Mouse (Mus musculus): Measurements from ENCODE around the gene Taf1d.
"Not testable (repeated sequence)": the region's sequence is repeated elsewhere in the genome, so short reads cannot be mapped to it uniquely, and the experiment has no call there.

Taf1d gene

DNA sequence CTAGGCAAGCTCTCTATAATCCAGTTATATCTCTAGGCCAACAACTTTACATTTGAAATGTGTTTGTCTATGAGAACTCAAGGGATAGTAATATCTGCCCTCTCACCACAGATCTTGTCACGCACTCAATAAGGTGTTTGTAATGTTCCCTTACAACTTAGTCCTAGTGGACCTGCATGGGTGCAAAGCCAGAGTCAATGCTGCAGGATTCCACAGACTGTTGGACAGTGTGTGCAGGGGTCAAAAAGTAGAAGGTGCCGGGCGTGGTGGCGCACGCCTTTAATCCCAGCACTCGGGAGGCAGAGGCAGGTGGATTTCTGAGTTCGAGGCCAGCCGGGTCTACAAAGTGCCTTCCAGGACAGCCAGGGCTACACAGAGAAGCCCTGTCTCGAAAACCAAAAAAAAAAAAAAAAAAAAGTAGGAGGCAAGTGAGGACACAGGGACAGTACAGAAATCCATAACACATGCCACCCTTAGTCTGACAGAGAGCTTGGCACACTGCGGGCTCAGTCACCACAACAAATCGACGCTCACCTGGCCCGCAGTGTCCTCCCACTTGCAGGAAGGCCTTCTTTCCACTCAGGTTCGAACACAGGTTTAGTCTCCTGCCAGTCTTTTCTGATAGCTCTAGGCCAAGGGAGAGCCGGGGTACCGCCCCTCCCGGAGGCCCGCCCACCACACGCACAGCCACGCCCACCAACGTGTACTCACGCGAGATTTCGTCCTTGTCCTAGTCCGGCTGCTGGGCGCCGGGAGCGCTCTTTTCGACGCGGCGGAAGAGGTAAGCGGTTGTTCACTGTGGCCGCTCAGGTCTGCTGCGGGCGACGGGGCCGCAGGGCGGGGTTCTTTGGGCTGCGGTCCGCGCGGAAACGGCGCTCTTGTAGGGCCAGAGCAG, at the start of gene Taf1d:
Taf1d (plus strand) TSS at position 712 of the 895 bp plus-strand sequence.
- DNase-seq (ENCODE audit: low read depth, low spot score) = peak; percentile 96

DNA sequence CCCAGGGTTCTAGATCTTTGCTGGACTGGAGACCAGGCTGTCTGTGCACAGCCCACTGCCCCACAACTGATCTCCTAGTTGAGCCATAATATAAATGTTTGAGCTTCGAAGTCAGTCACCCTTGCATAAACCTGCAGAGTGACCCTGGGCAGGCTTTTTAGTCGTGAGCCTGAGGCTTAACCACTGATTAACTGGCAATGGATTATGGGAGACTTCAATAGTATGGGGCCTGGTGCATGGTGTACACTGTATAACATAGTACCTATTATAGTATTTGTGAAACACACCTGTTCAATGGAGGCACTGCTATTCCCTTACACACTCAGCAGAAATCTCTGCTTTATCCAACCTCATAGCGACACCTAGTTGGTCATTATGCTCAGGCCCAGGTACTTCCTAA, 49.8 kb upstream of the Taf1d start:
- no peak for DNase-seq (ENCODE audit: low read depth, low spot score)

- DNase-seq (ENCODE audit: low read depth, low spot score) = no peak
Observed at GRCm38 (mm10) chr9:15261980-15262379, 44.0 kb upstream of the Taf1d start.

GRCm38 (mm10) chr9:15263487-15263886, 42.5 kb upstream of the Taf1d start:
- DNase-seq (ENCODE audit: low read depth, low spot score) = no peak

DNA sequence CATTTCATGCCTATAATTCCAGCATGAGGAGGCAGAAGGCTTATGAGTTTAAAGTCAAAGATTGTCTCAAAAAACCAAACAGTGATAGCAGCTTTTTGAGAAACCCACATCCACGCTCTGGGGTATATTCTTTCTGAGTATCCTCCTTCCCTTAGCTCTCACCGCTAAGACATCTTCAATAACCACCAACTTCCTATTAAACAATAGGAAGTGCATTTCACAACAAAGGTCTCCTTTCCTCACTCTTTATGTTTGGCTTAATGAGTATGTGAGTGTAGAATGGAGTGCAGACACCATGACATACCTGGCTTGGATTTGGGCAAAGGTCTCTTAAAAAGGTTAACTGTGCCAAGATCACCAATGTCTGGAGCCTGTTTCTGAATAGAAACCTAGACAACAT, 32.0 kb upstream of the Taf1d start:
- no peak for DNase-seq (ENCODE audit: low read depth, low spot score)

DNA sequence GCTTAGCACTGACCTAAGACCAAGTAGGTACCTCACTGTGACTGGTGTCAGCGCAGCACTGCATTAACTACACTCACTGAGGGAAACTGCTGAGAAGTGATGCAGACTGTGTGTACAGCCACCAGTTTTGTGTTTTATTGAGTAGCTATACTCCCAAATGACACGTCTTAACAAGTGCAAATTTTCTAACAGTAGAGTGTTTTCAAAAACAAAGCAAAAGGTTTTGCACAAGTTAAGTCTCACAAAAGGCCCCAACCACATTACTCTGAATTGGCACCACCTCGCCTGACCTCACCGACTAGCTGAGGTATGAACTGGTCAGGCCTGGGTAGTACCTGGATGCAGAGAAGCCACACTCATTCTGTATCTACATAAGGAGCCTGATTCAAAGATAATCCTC, 29.2 kb upstream of the Taf1d start:
- DNase-seq (ENCODE audit: low read depth, low spot score) = peak; percentile 58

DNA sequence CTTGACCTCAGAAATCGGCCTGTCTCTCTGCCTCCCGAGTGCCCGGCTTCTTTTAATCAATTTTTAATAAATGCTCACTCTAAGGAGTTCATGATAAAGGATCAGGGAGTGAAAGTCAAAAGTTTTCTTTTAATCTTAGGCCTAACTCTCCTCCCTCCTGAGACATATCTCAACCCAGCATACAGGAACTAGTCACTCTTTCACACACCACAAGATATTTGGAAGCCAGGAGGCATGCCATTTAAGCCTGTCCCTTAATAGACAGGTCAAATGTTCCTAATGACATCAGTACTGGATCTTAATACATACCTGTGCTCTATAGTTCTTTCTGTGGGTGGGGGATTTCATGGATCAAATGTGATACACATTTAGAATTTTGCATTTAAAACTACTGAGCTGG, 27.7 kb upstream of the Taf1d start:
- DNase-seq (ENCODE audit: low read depth, low spot score) = no peak

DNA sequence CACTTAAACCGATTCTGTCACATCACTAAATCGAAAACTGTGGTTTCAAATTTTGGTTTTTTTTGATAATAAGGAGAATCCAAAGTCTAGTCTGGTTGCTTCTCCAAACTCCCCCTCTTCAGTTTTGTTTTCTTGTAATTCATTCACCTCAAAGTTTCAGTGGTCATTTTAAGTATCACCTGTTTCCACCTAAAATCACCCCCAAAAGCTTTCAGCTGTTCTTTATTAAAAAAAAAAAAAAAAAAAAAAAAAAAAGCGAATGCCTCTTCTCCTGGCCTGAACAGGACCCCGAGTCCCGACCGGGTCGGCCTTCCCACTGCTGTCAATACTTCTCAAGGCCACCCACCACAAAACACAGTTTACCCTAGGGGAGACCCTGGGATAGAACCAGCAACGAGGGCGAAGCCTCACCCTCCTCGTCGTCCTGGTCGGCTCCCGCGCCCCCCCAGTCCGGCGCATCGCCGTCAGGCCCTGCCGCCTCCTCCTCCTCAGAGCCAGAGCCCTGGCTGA, 26.8 kb upstream of the Taf1d start:
- no peak for DNase-seq (ENCODE audit: low read depth, low spot score)

- peak; percentile 98 for DNase-seq (ENCODE audit: low read depth, low spot score)
Observed at GRCm38 (mm10) chr9:15279649-15280490, 26.1 kb upstream of the Taf1d start, which contains the start of gene Med17. TSS of gene Med17 (minus strand) at chr9:15279931.

- no peak for DNase-seq (ENCODE audit: low read depth, low spot score)
Observed at GRCm38 (mm10) chr9:15280491-15280879, 25.5 kb upstream of the Taf1d start.

DNA sequence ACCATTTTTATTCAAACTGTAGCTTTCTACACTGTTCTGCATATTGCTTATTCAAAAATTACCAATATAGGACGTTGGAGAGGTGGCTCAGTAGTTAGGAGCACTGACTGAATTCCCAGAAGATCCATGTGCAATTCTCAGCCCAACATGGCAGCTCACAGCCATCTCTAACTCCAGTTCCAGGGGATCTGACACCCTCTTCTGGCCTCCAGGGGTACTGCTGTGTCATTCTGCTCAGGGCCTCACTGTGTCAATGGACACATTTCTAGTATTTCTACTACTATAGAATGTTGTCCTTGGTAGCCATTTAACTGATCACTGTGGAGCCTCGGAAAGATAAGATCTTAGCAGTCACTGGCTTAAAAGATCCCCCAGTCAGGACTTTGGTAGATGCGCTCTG, 20.6 kb upstream of the Taf1d start:
- peak; percentile 81 for DNase-seq (ENCODE audit: low read depth, low spot score)

DNA sequence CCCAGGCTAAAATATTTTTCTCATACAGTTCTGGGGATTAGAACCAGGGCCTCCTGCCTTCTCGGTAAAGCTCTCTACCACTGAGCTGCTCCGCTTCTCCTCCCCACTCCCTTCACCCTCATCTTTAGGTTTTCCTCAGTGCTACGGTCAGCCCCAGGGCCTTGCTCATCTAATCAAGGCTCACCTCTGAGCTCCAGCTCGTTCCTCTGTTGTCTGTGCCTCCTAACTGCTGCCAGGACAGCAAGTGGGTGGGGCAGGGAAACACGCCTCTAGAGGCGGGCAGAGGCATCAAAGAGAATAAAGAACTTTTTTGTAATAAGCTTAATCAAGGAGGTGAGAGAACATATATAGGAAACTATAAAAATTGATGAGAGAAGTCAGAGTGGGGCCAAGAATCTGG, 18.2 kb upstream of the Taf1d start:
- no peak for DNase-seq (ENCODE audit: low read depth, low spot score)

GRCm38 (mm10) chr9:15288402-15288801, 17.6 kb upstream of the Taf1d start:
- no peak for DNase-seq (ENCODE audit: low read depth, low spot score)

- no peak for DNase-seq (ENCODE audit: low read depth, low spot score)
Observed at GRCm38 (mm10) chr9:15289251-15289650, 16.8 kb upstream of the Taf1d start.

GRCm38 (mm10) chr9:15297112-15297511, 8.9 kb upstream of the Taf1d start:
- DNase-seq (ENCODE audit: low read depth, low spot score) = no peak

DNA sequence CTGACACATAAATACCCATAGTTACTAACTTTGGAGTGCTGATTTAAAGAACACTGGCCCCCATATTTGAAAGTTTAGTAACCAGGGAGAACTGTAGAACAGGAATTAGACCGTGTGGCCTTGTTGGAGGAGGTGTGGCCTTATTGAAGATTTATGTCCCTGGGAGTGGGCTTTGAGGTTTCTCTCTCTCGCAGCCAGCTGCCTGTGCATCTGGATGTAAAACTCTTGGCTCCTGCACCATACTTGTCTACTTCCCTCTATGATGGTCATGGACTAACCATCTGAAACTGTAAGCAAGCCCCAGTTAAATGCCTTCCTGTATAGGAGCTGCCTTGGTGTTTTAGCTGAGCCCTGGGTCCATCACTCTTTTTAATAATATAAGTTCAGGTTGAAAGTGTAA, 7.6 kb upstream of the Taf1d start:
- no peak for DNase-seq (ENCODE audit: low read depth, low spot score)

- no peak for DNase-seq (ENCODE audit: low read depth, low spot score)
Observed at GRCm38 (mm10) chr9:15300056-15300455, 6.0 kb upstream of the Taf1d start.

GRCm38 (mm10) chr9:15301399-15301798, 4.6 kb upstream of the Taf1d start:
- DNase-seq (ENCODE audit: low read depth, low spot score) = no peak

GRCm38 (mm10) chr9:15302006-15302405, 4.0 kb upstream of the Taf1d start:
- DNase-seq (ENCODE audit: low read depth, low spot score) = not testable (repeated sequence)

GRCm38 (mm10) chr9:15302881-15303280, 3.1 kb upstream of the Taf1d start:
- peak; percentile 70 for DNase-seq (ENCODE audit: low read depth, low spot score)

- peak; percentile 34 for DNase-seq (ENCODE audit: low read depth, low spot score)
Observed at GRCm38 (mm10) chr9:15306398-15307119, 545 bp downstream of the Taf1d start, which contains the start of gene 4931406C07Rik. TSS of gene 4931406C07Rik (minus strand) at chr9:15306448.

GRCm38 (mm10) chr9:15307257-15307656, 1.2 kb downstream of the Taf1d start:
- peak; percentile 38 for DNase-seq (ENCODE audit: low read depth, low spot score)

Data from ZHBTc4 (cell line).